Mouse (Mus musculus) limb, embryonic 11.5 days (tissue): ENCODE measurements around the gene Slc25a18. TPM values are rescaled to one million over a fixed set of nuclear protein-coding genes. Genes with fewer than 3 reads are reported as not detected.
A peak's percentile ranks its signal among the peaks of the same experiment; 100 is the strongest.

Source experiments
- ATAC-seq: fragments of 200-750 bp; cut with Nextera tagmentation; 2 replicates; pipeline ENCODE4 v1.8.0; 2017; ENCODE audit warnings: low read depth; ENCODE audit not compliant: insufficient number of reproducible peaks, low FRiP score, low TSS enrichment
- DNase-seq: peaks from one replicate; pipeline ENCODE4 v3.0.0-alpha.2; 2015; ENCODE audit warnings: low spot score
- H3K27ac ChIP-seq: fragments of 300-500 bp; sonication (generic); replicated peaks from 2 replicates; pipeline ENCODE4 v1.5.1; 2014; ENCODE audit warnings: low read depth, mild to moderate bottlenecking, low read length
- H3K27me3 ChIP-seq: fragments of 300-500 bp; sonication (generic); 2 replicates; pipeline ENCODE4 v1.6.1; 2014; ENCODE audit warnings: mild to moderate bottlenecking, low read length, mixed read lengths; ENCODE audit not compliant: control insufficient read depth, insufficient read depth
- H3K36me3 ChIP-seq: fragments of 300-500 bp; sonication (generic); 2 replicates; pipeline ENCODE4 v1.6.1; 2014; ENCODE audit warnings: mild to moderate bottlenecking, low read length, moderate library complexity, mixed read lengths; ENCODE audit not compliant: control insufficient read depth, insufficient read depth
- H3K4me1 ChIP-seq: fragments of 300-500 bp; sonication (generic); 2 replicates; pipeline ENCODE4 v1.6.1; 2014; ENCODE audit warnings: low read length, mixed read lengths; ENCODE audit not compliant: control insufficient read depth, insufficient read depth
- H3K4me2 ChIP-seq: fragments of 300-500 bp; sonication (generic); 2 replicates; pipeline ENCODE4 v1.6.1; 2014; ENCODE audit warnings: low read depth, mild to moderate bottlenecking, moderate library complexity; ENCODE audit not compliant: severe bottlenecking
- H3K4me3 ChIP-seq: fragments of 300-500 bp; sonication (generic); 2 replicates; pipeline ENCODE4 v1.5.1; 2014; ENCODE audit warnings: low read depth, low read length
- H3K9ac ChIP-seq: fragments of 300-500 bp; sonication (generic); 2 replicates; pipeline ENCODE4 v1.6.1; 2014; ENCODE audit warnings: mild to moderate bottlenecking, low read length
- H3K9me3 ChIP-seq: fragments of 300-500 bp; sonication (generic); 2 replicates; pipeline ENCODE4 v1.6.1; 2016; ENCODE audit warnings: low read length; ENCODE audit not compliant: control insufficient read depth
- WGBS: fragments of 180-500 bp; shearing (Covaris S2); extraction: QIAGEN DNeasy Blood & Tissue Kit; methylation state at CpG from one replicate; pipeline ENCODE4 v1.1.7; 2014; 5-methylcytosine and 5-hydroxymethylcytosine counted together
- polyA plus RNA-seq: library from polyadenylated mRNA; unstranded; fragments of >200 nt; fragmentation: Nextera tagmentation; extraction: Ambion mirVana; gene quantifications from 2 replicates; pipeline ENCODE4 v1.2.1, GENCODE M21; 2014

Gene Slc25a18
- polyA plus RNA-seq, 1 experiment from 2014 or later = 0.25 TPM

GRCm38 (mm10) chr6:120822937-120823614 lies 49.7 kb downstream of the Slc25a18 start:
- no peak overlapping the region; the same call in 1 of the 2 replicates for H3K4me3 ChIP-seq
- no peak overlapping the region for H3K27ac ChIP-seq
- H3K27me3 ChIP-seq = no peaks in the 10 kb centered on the region
- H3K9me3 ChIP-seq = no peaks in the 10 kb centered on the region
- no peak overlapping the region for H3K9ac ChIP-seq
- peaks cover 9% of the 10 kb centered on the region for H3K36me3 ChIP-seq
- 77% methylated on average over 10 of the region's 10 CpGs for WGBS
- peaks cover 6% of the 10 kb centered on the region; the same call in 1 of the 2 replicates for H3K4me1 ChIP-seq
- H3K4me2 ChIP-seq = no peak overlapping the region
- DNase-seq (no peak), ATAC-seq (no peak)

- Histone ChIP-seq H3K9me3 (no peaks in the 10 kb centered on the region), H3K27ac (no peak overlapping the region), H3K4me2 (no peak overlapping the region), H3K4me1 (no peaks in the 10 kb centered on the region), H3K27me3 (no peaks in the 10 kb centered on the region), H3K36me3 (no peaks in the 10 kb centered on the region), H3K9ac (no peak overlapping the region), H3K4me3 (no peak overlapping the region)
- DNase-seq (no peak), ATAC-seq (no peak)
- 52% methylated on average over 1 of the region's 1 CpGs for WGBS
These were observed 56.7 kb downstream of the Slc25a18 start for GRCm38 (mm10) chr6:120830056-120830455.

GRCm38 (mm10) chr6:120830866-120831608 lies 57.7 kb downstream of the Slc25a18 start:
- Histone ChIP-seq H3K4me3 (no peak overlapping the region), H3K4me2 (no peak overlapping the region), H3K36me3 (no peaks in the 10 kb centered on the region), H3K4me1 (no peaks in the 10 kb centered on the region), H3K9me3 (no peaks in the 10 kb centered on the region), H3K27ac (no peak overlapping the region), H3K9ac (no peak overlapping the region), H3K27me3 (no peaks in the 10 kb centered on the region)
- DNase-seq (no peak), ATAC-seq (no peak)
- WGBS = 64% methylated on average over 4 of the region's 4 CpGs

GRCm38 (mm10) chr6:120832097-120832496 lies 58.7 kb downstream of the Slc25a18 start:
- no peak for DNase-seq
- Histone ChIP-seq H3K4me2 (no peak overlapping the region), H3K27ac (no peak overlapping the region), H3K9me3 (no peaks in the 10 kb centered on the region), H3K27me3 (no peaks in the 10 kb centered on the region), H3K4me3 (no peak overlapping the region), H3K9ac (no peak overlapping the region), H3K36me3 (no peaks in the 10 kb centered on the region), H3K4me1 (no peaks in the 10 kb centered on the region)
- no peak for ATAC-seq
- 73% methylated on average over 4 of the region's 4 CpGs for WGBS

- ATAC-seq (no peak), DNase-seq (no peak)
- Histone ChIP-seq H3K4me1 (no peaks in the 10 kb centered on the region), H3K27me3 (no peaks in the 10 kb centered on the region), H3K9ac (no peak overlapping the region), H3K36me3 (no peaks in the 10 kb centered on the region), H3K9me3 (no peaks in the 10 kb centered on the region), H3K27ac (no peak overlapping the region), H3K4me2 (no peak overlapping the region), H3K4me3 (no peak overlapping the region)
- 87% methylated on average over 4 of the region's 4 CpGs for WGBS
These were observed 61.5 kb downstream of the Slc25a18 start for GRCm38 (mm10) chr6:120834766-120835321.

- peak; percentile 97 for DNase-seq
- no peaks in the 10 kb centered on the region for H3K9me3 ChIP-seq
- ATAC-seq = peak; percentile 95
- H3K4me2 ChIP-seq = peak within 1 kb of the TSS; percentile 69
- H3K4me3 ChIP-seq = peak within 1 kb of the TSS; percentile 87
- H3K27ac ChIP-seq = peak within 1 kb of the TSS; percentile 84
- H3K36me3 ChIP-seq = no peaks in the 10 kb centered on the region
- no peaks in the 10 kb centered on the region for H3K27me3 ChIP-seq
- 6% methylated on average over 40 of the region's 40 CpGs for WGBS
- H3K4me1 ChIP-seq = no peaks in the 10 kb centered on the region
- H3K9ac ChIP-seq = peak within 1 kb of the TSS; percentile 93
These were observed 62.3 kb downstream of the Slc25a18 start, which contains the start of gene Bcl2l13 for GRCm38 (mm10) chr6:120835474-120836374. Gene Bcl2l13, plus strand, starts transcription at chr6:120836212.

- peak; percentile 77 for ATAC-seq
- Histone ChIP-seq H3K27ac (peak overlapping the region; percentile 84), H3K9ac (peak overlapping the region; percentile 93), H3K27me3 (no peaks in the 10 kb centered on the region), H3K4me2 (peak overlapping the region; percentile 69), H3K4me3 (peak overlapping the region; percentile 87), H3K9me3 (no peaks in the 10 kb centered on the region), H3K4me1 (no peaks in the 10 kb centered on the region), H3K36me3 (no peaks in the 10 kb centered on the region)
- no peak for DNase-seq
- WGBS = 4% methylated on average over 37 of the region's 37 CpGs
These were observed 63.2 kb downstream of the Slc25a18 start for GRCm38 (mm10) chr6:120836389-120837151.
